Mouse (Mus musculus): ENCODE data around the gene H2-T3. TPM values are rescaled to one million over a fixed set of nuclear protein-coding genes. Genes with fewer than 3 reads are reported as not detected.

H2-T3 gene
- total RNA-seq (2023) = 3.4 TPM

DNA sequence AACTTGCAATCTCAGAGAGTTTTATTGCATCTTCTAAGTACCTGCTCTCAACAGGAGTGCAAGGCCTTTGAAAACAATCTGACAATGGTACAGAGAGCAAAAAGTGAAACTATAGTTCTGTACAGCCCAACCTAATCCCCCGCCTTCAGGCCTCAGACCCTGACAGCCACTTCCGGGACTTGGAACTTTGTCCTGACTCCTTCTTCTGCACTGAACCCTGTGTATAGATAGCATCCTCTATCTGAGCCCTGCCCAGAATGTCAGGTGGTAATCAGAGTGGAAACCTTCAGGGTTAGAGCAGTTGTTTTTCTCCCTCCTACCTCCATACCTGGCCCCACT lies at the start of gene H2-T3:
Gene H2-T3, minus strand, starts transcription at position 119 of the 339 bp plus-strand sequence.

DNA sequence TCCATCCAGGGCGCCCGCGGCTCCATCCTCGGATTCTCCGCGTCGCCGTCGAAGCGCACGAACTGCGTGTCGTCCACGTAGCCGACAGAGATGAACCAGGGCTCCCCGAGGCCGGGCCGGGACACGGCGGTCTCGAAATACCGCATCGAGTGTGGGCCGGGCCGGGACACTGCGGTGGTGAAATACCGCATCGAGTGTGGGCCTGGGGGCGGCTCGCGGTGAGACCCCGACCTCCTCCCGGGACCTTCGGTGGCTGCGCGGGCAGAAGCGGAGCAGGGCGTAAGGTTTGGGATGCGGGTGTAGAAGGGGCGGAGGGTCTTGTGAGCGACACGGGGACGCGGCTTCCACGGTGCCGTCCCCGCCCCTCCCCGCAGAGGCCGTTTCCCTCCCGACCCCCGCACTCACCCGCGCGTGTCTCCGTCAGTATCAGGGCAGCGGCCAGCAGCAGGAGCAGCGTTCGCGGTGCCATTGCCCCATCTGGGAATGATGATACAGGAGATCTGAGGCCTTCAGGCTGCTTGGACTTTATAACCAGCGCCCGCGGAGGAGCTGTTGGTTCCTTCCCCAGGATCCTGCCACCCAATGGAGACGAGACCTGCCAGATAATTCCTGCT lies 21.9 kb downstream of the H2-T3 start, which contains the start of gene Gm8909:
Gene Gm8909, minus strand, starts transcription at position 499 of the 614 bp plus-strand sequence.

Other genes with a start within 250 kb of the H2-T3 start
- 116 TPM for gene Abcf1, start 220.5 kb downstream of the H2-T3 start, total RNA-seq (2023)
- gene Gnl1, start 210.4 kb downstream of the H2-T3 start, total RNA-seq (2023) = 51.7 TPM
- gene Prr3, start 210.1 kb downstream of the H2-T3 start, total RNA-seq (2023) = 47.3 TPM
- 22.1 TPM for gene H2-T24, start 169.7 kb downstream of the H2-T3 start, total RNA-seq (2023)
- gene H2-T23, start 157.4 kb downstream of the H2-T3 start, total RNA-seq (2023) = 301 TPM
- gene H2-T22, start 147.5 kb downstream of the H2-T3 start, total RNA-seq (2023) = 184 TPM
- gene Gm6034, start 147.3 kb downstream of the H2-T3 start, total RNA-seq (2023) = 1.0 TPM
- 81.8 TPM for gene Gm11127, start 131.9 kb downstream of the H2-T3 start, total RNA-seq (2023)
- 9.5 TPM for gene Gm19684, start 68.6 kb downstream of the H2-T3 start, total RNA-seq (2023)
- gene Gm7030, start 60.9 kb downstream of the H2-T3 start, total RNA-seq (2023) = 17.0 TPM
- gene Gm8909, start 21.8 kb downstream of the H2-T3 start, total RNA-seq (2023) = 0.83 TPM
- gene Rpp21, start 67.8 kb upstream of the H2-T3 start, total RNA-seq (2023) = 63.3 TPM
- 79.2 TPM for gene Trim39, start 82.0 kb upstream of the H2-T3 start, total RNA-seq (2023)
- not detected for gene H2-M10.2, start 96.2 kb upstream of the H2-T3 start, total RNA-seq (2023)
- not detected for gene H2-M10.1, start 135.9 kb upstream of the H2-T3 start, total RNA-seq (2023)
- gene H2-M10.3, start 178.1 kb upstream of the H2-T3 start, total RNA-seq (2023) = not detected

Measured in CD8-positive naive resting alpha-beta T cell, adult 57 days (primary cell).